Mouse (Mus musculus) gastrocnemius, adult 18-20 months (tissue): Measurements from ENCODE around the gene Gm29582. TPM values are rescaled to one million over a fixed set of nuclear protein-coding genes. Genes with fewer than 3 reads are reported as not detected.
"Not testable (repeated sequence)": the region's sequence is repeated elsewhere in the genome, so short reads cannot be mapped to it uniquely, and the experiment has no call there.

Source experiments
- DNase-seq: peaks from one replicate; pipeline ENCODE4 v3.0.0; 2021; ENCODE audit warnings: low spot score
- long read RNA-seq, 2 experiments: library from polyadenylated mRNA; stranded (forward); transcript quantifications; one replicate each; pipeline ENCODE4 v2.0.0; 2021
- total RNA-seq, 2 experiments: library from RNA; stranded (reverse); gene quantifications; 2 replicates each; pipeline ENCODE4 v1.2.3; 2021

The Gm29582 gene
- total RNA-seq: not detected
- long read RNA-seq, experiment 1: 0 reads
- long read RNA-seq, experiment 2: 0 reads

DNA sequence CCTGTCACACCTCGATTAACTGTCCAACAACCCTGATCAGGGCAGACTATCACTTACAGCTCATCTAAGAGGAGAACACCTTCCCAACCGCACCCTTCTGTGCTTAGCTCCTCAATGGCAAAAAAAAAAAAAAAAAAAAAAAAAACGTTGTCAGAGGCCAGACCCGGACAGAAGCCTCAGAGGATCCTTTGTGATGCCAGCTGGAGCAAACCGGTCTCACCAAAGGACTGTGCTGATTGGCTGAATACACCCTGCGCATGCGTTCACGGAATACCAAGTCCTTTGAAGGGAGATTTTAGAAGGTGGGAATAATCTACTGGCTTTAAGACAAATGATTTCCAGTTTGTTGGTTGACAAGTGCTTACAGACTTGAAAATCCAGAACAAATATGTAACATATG, at the start of gene Gm29582:
Gene Gm29582 (minus strand): TSS at position 101 of the 400 bp plus-strand sequence.
- DNase-seq: not testable (repeated sequence)
